Comparison of ENCODE assay signal across 15 mouse cellular contexts in genomic region chr2:43968581-43968980, GRCm38 (mm10).
DNase-seq lines count a peak whose midpoint lies in the region; ATAC-seq lines count a peak whose summit lies in the region.
"Had no signal": no experiment of that assay in that cellular context is flagged by ENCODE, and none has a peak within 500 bp of the region (broad histone marks: within the 10 kb centered on the region; RNA-seq: fewer than 3 reads in every experiment).

No protein-coding gene starts in this region.

- no peaks in the 10 kb centered on the region for H3K36me3 ChIP-seq in forebrain, embryonic 12.5 days (replicated peaks)
- H3K36me3 ChIP-seq: heart, embryonic 13.5 days; midbrain, embryonic 12.5 days; neural tube, embryonic 13.5 days had no signal

- no peak for ATAC-seq in inflammation-experienced regulatory T-cells, adult 6 months
- no peak for ATAC-seq in forebrain, embryonic 12.5 days (ENCODE audit: low FRiP score)
- ATAC-seq: Patski had no signal

- H3K4me3 ChIP-seq in forebrain, embryonic 12.5 days (replicated peaks), result no peak overlapping the region
- H3K4me3 ChIP-seq: heart, embryonic 13.5 days; left cerebral cortex, adult 2 months; midbrain, embryonic 12.5 days; neural tube, embryonic 13.5 days had no signal

- 63% methylated on average over 4 of the region's 4 CpGs for WGBS in forebrain, embryonic 12.5 days

- no peaks in the 10 kb centered on the region for H3K27me3 ChIP-seq in forebrain, embryonic 12.5 days
- H3K27me3 ChIP-seq: heart, embryonic 13.5 days; midbrain, embryonic 12.5 days; neural tube, embryonic 13.5 days had no signal

- H3K9ac ChIP-seq in forebrain, embryonic 12.5 days, result no peak overlapping the region
- H3K9ac ChIP-seq: heart, embryonic 13.5 days; liver, embryonic 14.5 days; midbrain, embryonic 12.5 days; neural tube, embryonic 13.5 days had no signal

- no peaks in the 10 kb centered on the region for H3K4me1 ChIP-seq in forebrain, embryonic 12.5 days
- H3K4me1 ChIP-seq: midbrain, embryonic 12.5 days; neural tube, embryonic 13.5 days had no signal

- peak; percentile 22 to 52 for DNase-seq in cerebellum, postnatal 25 days
- no peak for DNase-seq in cerebellum, adult 9-10 months
- DNase-seq in kidney, adult 9 months, result peak; percentile 5
- DNase-seq in kidney, adult 11 months, result no peak
- DNase-seq in adrenal gland, adult 2 months, result peak; percentile 4
- peak; percentile 3 to 53 for DNase-seq in kidney, postnatal 36 days
- DNase-seq: thymus, postnatal 25 days had no signal

- no peaks in the 10 kb centered on the region for H3K9me3 ChIP-seq in forebrain, embryonic 12.5 days
- H3K9me3 ChIP-seq: heart, embryonic 13.5 days; midbrain, embryonic 12.5 days; neural tube, embryonic 13.5 days had no signal

- H3K4me2 ChIP-seq in forebrain, embryonic 12.5 days, result no peak overlapping the region
- H3K4me2 ChIP-seq: heart, embryonic 13.5 days; midbrain, embryonic 12.5 days; neural tube, embryonic 13.5 days had no signal

- no peak overlapping the region for H3K27ac ChIP-seq in forebrain, embryonic 12.5 days
- H3K27ac ChIP-seq: heart, embryonic 13.5 days; left cerebral cortex, adult 2 months; liver, embryonic 14.5 days; midbrain, embryonic 12.5 days; neural tube, embryonic 13.5 days had no signal

Comparison
In these comparisons a context has a peak if more than half of its experiments do, and no peak if none do; other contexts are left out.
1. DNase-seq: peak in cerebellum, postnatal 25 days (2 of 2), kidney, adult 9 months (single experiment), adrenal gland, adult 2 months (single experiment) and kidney, postnatal 36 days (2 of 2); none in cerebellum, adult 9-10 months (single experiment) and kidney, adult 11 months (single experiment).